Mouse (Mus musculus) liver, postnatal 0 days (tissue): Measurements from ENCODE around the gene Wdr83os. TPM values are rescaled to one million over a fixed set of nuclear protein-coding genes. Genes with fewer than 3 reads are reported as not detected.

Experiments
- ATAC-seq: fragments of 200-750 bp; cut with Nextera tagmentation; 2 replicates; pipeline ENCODE4 v1.8.0; 2017; ENCODE audit warnings: mild to moderate bottlenecking, moderate library complexity
- DNase-seq: peaks from one replicate; pipeline ENCODE4 v3.0.0-alpha.2; 2016
- H3K27ac ChIP-seq: fragments of 300-500 bp; sonication (generic); 2 replicates; pipeline ENCODE4 v1.5.1; 2014; ENCODE audit warnings: antibody characterized with exemption, moderate library complexity, mild to moderate bottlenecking, low read depth
- H3K27me3 ChIP-seq: fragments of 300-500 bp; sonication (generic); 2 replicates; pipeline ENCODE4 v1.6.1; 2014; ENCODE audit warnings: low read length, control low read depth, mixed read lengths; ENCODE audit not compliant: insufficient read depth
- H3K36me3 ChIP-seq: fragments of 300-500 bp; sonication (generic); replicated peaks from 2 replicates; pipeline ENCODE4 v1.6.1; 2014; ENCODE audit warnings: mild to moderate bottlenecking, control low read depth, low read length, moderate library complexity, mixed read lengths; ENCODE audit not compliant: insufficient read depth
- H3K4me1 ChIP-seq: fragments of 300-500 bp; sonication (generic); 2 replicates; pipeline ENCODE4 v1.6.1; 2014; ENCODE audit warnings: antibody characterized with exemption, mild to moderate bottlenecking, control low read depth; ENCODE audit not compliant: insufficient read depth
- H3K4me2 ChIP-seq: fragments of 300-500 bp; sonication (generic); 2 replicates; pipeline ENCODE4 v1.6.1; 2014; ENCODE audit warnings: low read depth, mild to moderate bottlenecking, low read length, moderate library complexity, mixed read lengths
- H3K4me3 ChIP-seq: fragments of 300-500 bp; sonication (generic); 2 replicates; pipeline ENCODE4 v1.5.1; 2014; ENCODE audit warnings: low read depth, low read length
- H3K9ac ChIP-seq: fragments of 300-500 bp; sonication (generic); replicated peaks from 2 replicates; pipeline ENCODE4 v1.6.1; 2014; ENCODE audit warnings: mild to moderate bottlenecking, moderate library complexity
- H3K9me3 ChIP-seq: fragments of 300-500 bp; sonication (generic); 2 replicates; pipeline ENCODE4 v1.6.1; 2016; ENCODE audit warnings: mild to moderate bottlenecking, control low read depth, low read length, mixed read lengths
- CTCF ChIP-seq: sonication (generic); IDR thresholded peaks from 2 replicates; pipeline ENCODE4 v1.5.1; 2016; ENCODE audit warnings: antibody characterized with exemption, low read depth
- EP300 ChIP-seq: IDR thresholded peaks from 2 replicates; pipeline ENCODE4 v1.6.1; 2016; ENCODE audit warnings: antibody characterized with exemption, low read depth, mild to moderate bottlenecking
- WGBS: fragments of 180-500 bp; shearing (Covaris S2); extraction: QIAGEN DNeasy Blood & Tissue Kit; methylation state at CpG from one replicate; pipeline ENCODE4 v1.1.7; 2014; ENCODE audit not compliant: insufficient replicate concordance; 5-methylcytosine and 5-hydroxymethylcytosine counted together
- polyA plus RNA-seq: library from polyadenylated mRNA; unstranded; fragments of >200 nt; fragmentation: Nextera tagmentation; extraction: Ambion mirVana; gene quantifications from 2 replicates; pipeline ENCODE4 v1.2.1, GENCODE M21; 2015

Wdr83os gene
- 63.5 and 66.8 TPM in 2 replicates for polyA plus RNA-seq

DNA sequence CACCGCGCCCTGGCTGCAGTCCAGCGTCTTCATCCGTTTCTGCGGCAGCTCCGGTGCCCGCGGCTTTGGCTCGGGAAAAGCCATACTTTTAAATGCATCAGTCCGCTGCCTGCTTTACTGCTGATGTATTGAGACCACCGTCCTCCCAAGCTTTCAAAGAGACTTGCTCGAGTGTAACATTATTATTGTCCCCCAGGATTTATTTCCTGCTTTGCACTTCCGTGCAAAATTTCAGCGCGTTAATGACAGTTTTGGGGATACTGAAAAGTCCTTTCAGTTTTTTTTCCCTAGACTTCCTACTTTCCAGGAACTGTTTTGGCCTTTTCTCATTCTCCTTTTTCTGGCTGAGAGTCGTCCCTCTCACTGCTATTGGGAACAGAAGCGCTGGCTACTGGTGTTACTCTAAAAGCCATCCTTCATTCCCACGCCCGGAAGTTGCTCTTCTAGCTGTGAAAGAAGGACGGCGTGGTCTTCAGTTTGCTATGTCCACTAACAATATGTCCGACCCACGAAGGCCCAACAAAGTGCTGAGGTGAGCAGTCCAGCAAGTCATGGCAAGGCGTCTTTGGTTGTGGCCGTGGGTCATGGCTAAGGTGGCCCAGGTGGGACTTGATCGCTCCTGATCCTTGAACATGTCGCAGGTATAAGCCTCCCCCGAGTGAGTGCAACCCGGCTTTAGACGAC is at the start of gene Wdr83os:
Gene Wdr83os, plus strand, starts transcription at position 209 of the 684 bp plus-strand sequence.
- Histone ChIP-seq H3K4me1 (peaks cover 30% of the 10 kb centered on the region), H3K4me3 (peak within 1 kb of the TSS; percentile 92), H3K4me2 (peak within 1 kb of the TSS; percentile 95), H3K9me3 (no peaks in the 10 kb centered on the region), H3K9ac (peak within 1 kb of the TSS; percentile 93), H3K27ac (peak within 1 kb of the TSS; percentile 84), H3K36me3 (peaks cover 19% of the 10 kb centered on the region), H3K27me3 (no peaks in the 10 kb centered on the region)
- DNase-seq (peak; percentile 70), ATAC-seq (peak; percentile 43)
- WGBS, result under 1% methylated on average over 30 of the region's 30 CpGs
- no peak for TF ChIP-seq CTCF
- 0 out of 2 replicates have a peak, but pooled peaks have one; percentile 19 for TF ChIP-seq EP300

DNA sequence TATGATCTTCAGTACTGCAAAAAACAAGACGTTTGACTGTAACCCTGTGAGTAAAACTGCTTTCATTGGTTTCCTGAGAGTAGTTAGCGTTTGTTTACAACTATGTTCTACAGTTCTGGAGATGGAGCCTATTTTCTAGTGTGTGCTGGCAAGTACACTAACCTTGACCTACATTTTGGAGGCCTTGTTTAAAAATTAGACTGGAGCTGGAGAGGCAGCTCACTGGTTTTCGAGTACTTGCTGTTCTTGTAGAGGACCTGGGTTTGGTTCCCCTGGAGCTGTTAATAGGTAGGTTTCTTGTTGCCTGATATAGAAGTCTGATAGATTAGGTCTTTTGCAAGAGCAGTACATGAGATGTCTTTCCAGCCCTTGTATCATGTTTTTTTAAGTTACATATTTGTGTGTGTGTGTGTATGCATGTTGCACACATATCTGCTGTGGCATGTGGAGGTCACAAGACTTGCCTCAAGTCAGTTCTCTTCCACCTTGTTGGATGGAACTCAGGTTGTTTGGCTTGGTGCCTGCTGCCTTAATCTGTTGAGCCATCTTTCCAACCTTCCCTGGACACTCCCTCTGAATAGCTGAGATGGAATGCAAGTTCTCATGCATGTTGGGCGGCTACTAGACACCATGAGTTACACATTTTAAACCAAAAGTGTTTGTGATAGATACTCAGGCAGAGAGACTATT is 47.8 kb upstream of the Wdr83os start:
- Histone ChIP-seq H3K36me3 (peaks cover 38% of the 10 kb centered on the region), H3K27me3 (no peaks in the 10 kb centered on the region), H3K27ac (peak overlapping the region; percentile 39), H3K9me3 (no peaks in the 10 kb centered on the region), H3K4me1 (peaks cover 40% of the 10 kb centered on the region), H3K4me2 (no peak overlapping the region), H3K4me3 (no peak overlapping the region), H3K9ac (no peak overlapping the region)
- 70% methylated on average over 4 of the region's 4 CpGs for WGBS
- DNase-seq (no peak), ATAC-seq (no peak)
- TF ChIP-seq CTCF (no peak), EP300 (no peak)

DNA sequence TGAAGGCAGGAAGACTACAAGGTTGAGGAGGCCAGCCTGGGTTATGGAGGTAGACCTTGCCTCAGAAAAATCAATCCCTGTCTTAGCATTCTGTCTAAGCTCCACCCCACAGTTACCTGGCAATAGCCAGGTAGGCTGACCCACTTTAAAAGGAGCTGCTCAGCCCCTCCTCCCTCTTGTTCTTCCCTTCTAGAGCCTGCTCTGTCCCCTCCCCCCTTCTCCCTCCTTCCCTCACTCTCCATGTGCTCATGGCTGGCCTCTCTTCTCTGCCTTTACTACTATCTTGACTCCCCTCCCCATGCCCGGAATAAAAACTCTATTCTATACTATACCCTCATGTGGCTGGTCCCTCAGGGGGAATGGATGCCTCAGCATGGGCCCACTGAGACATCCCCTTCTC is 46.7 kb upstream of the Wdr83os start:
- no peak for DNase-seq
- WGBS, result 50% methylated on average over 1 of the region's 1 CpGs
- Histone ChIP-seq H3K9ac (no peak overlapping the region), H3K27me3 (no peaks in the 10 kb centered on the region), H3K4me1 (peaks cover 40% of the 10 kb centered on the region), H3K9me3 (no peaks in the 10 kb centered on the region), H3K36me3 (peaks cover 38% of the 10 kb centered on the region), H3K4me3 (no peak overlapping the region), H3K27ac (peak overlapping the region; percentile 34; the same call in 1 of the 2 replicates), H3K4me2 (peak overlapping the region; percentile 92; the same call in 1 of the 2 replicates)
- TF ChIP-seq CTCF (no peak), EP300 (no peak)
- no peak for ATAC-seq

DNA sequence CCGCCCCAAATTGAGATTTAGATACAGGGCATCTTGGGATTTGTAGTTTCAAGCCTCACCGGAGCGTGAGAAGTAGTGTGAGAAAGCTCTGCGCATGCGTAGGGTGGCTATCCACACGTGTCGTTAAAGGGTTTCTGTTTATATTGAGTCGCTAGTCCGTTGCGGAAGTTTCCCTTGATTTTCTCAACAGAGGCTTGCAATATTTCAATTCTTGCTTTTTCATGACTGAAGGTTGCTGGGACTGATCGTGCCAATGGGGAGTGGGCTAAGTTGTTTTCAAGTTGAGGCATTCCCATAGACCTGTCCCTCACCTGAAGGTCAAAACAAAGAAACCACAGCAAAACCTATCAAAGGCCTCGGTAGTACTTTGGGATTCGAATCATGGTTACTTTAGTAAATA is 45.8 kb upstream of the Wdr83os start:
- Histone ChIP-seq H3K4me1 (peaks cover 38% of the 10 kb centered on the region), H3K9ac (peak overlapping the region; percentile 78), H3K4me3 (peak overlapping the region; percentile 72), H3K36me3 (peaks cover 32% of the 10 kb centered on the region), H3K4me2 (peak overlapping the region; percentile 92), H3K27ac (peak overlapping the region; percentile 90), H3K9me3 (no peaks in the 10 kb centered on the region), H3K27me3 (no peaks in the 10 kb centered on the region)
- WGBS, result under 1% methylated on average over 13 of the region's 13 CpGs
- DNase-seq, result peak; percentile 85
- TF ChIP-seq EP300 (no peak), CTCF (no peak)
- ATAC-seq, result no peak

DNA sequence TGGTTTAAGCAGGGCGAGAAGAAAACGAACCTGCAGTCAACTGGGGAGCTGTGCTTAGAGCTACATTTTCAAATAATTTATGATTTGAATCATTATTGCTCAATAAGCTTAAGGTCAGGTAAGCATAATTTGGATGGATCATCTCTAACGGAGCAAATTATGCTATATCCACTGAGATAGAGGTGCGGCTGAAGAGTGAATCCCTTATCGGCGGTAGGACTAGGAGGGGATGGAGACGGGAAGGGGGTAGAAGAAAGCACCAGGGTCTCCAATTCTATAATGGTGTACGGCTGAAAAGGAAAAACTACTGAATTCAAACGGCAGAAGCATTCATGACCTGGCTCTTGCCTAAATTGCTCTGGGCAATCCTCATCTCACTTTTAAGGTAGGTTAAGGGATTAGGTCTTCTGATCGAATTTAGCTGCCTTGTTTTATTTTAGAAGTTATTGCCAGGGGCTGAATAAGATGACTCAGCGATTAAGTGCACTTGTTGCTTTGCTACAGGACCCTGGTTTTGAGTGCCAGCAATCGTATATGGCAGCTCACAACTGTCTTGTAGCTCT is 45.3 kb upstream of the Wdr83os start:
- WGBS, result 5% methylated on average over 12 of the region's 12 CpGs
- Histone ChIP-seq H3K27me3 (no peaks in the 10 kb centered on the region), H3K9ac (peak overlapping the region; percentile 78), H3K36me3 (peaks cover 28% of the 10 kb centered on the region), H3K4me3 (peak overlapping the region; percentile 72), H3K4me1 (peaks cover 38% of the 10 kb centered on the region), H3K4me2 (peak overlapping the region; percentile 92), H3K9me3 (no peaks in the 10 kb centered on the region), H3K27ac (peak overlapping the region; percentile 90)
- DNase-seq, result no peak
- no peak for ATAC-seq
- TF ChIP-seq EP300 (no peak), CTCF (no peak)

DNA sequence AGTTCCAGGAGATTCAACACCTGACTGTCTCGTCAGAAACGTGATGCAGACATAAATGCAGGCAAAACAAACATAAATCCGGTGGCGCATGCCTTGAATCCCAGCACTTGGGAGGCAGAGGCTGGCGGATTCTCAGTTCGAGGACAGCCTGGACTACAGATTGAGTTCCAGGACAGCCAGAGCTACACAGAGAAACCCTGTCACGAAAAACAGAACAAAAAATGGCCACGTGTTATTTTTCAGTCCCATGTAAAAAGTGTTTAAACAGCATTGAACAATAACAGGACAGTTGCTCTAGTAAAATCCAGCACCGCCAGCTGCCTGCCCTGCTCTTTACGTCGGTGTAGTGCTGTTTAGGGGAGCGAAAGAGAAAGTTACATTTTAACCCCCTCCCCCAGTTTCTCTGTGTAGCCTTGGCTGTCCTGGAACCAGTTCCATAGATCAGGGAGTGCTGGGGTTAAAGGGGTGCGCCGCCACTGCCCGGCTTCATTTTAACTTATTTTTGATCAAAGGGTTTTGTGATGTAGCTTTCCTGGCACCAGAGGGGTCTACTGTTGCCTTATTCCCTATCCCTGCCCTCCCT is 44.7 kb upstream of the Wdr83os start:
- no peak for TF ChIP-seq EP300
- TF ChIP-seq CTCF, result no peak
- Histone ChIP-seq H3K4me2 (peak overlapping the region; percentile 92), H3K9me3 (no peaks in the 10 kb centered on the region), H3K27ac (peak overlapping the region; percentile 90), H3K36me3 (peaks cover 28% of the 10 kb centered on the region), H3K27me3 (no peaks in the 10 kb centered on the region), H3K4me1 (peaks cover 38% of the 10 kb centered on the region), H3K9ac (peak overlapping the region; percentile 78), H3K4me3 (peak overlapping the region; percentile 72)
- DNase-seq, result peak; percentile 42
- 2% methylated on average over 15 of the region's 15 CpGs for WGBS
- ATAC-seq, result peak; percentile 15
